Mouse (Mus musculus) adrenal gland, adult 8-10 months (tissue): ENCODE measurements around the gene Snrnp25. TPM values are rescaled to one million over a fixed set of nuclear protein-coding genes. Genes with fewer than 3 reads are reported as not detected.

Source experiments
- DNase-seq: peaks from one replicate; pipeline ENCODE4 v3.0.0; 2022
- total RNA-seq, 4 experiments: library from RNA; stranded (reverse); gene quantifications; 2 replicates each; pipeline ENCODE4 v1.2.4; 2022

The Snrnp25 gene
- total RNA-seq: 10 to 100 TPM; 12.7 to 21.5 (median 18.0) TPM

DNA sequence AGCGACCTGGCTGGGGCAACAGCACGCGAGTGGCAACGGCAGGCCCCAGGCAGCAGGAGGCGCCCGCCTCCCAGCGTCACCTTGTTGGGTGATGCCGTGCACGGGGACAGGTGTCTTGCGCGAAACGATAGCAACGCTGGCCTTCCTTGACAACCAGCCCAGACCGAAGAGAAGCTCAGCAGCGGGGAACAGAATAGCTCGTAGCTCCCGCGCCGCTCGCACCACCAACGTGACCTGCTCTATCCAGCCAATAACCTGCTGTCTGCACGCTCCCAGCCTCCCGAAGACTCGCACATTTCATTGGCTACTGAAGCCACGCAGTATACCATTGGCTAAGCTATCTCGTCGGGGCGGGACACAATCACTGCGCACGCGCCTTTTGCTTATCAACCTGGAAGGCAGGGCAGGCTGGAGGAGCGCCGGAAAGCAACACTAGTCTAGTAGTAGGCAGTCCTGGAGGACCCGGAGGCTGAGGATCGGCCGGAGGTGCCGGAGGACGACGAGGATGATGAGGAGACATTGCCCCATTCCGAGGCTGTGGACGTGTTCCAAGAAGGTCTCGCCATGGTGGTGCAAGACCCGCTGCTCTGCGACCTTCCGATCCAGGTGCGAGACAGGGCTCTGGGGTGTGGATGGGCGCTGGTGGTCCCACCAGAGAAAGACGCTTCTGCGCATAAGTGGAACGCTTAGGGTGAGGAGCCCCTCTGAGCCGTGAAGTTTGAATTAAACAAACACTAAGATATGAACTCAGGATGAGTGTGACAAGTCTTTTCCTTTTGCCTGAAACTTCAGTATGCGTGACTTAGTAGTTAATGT, at the start of gene Snrnp25:
Gene Snrnp25 (plus strand): TSS at position 358 of the 816 bp plus-strand sequence.
- DNase-seq: peak; percentile 97

DNA sequence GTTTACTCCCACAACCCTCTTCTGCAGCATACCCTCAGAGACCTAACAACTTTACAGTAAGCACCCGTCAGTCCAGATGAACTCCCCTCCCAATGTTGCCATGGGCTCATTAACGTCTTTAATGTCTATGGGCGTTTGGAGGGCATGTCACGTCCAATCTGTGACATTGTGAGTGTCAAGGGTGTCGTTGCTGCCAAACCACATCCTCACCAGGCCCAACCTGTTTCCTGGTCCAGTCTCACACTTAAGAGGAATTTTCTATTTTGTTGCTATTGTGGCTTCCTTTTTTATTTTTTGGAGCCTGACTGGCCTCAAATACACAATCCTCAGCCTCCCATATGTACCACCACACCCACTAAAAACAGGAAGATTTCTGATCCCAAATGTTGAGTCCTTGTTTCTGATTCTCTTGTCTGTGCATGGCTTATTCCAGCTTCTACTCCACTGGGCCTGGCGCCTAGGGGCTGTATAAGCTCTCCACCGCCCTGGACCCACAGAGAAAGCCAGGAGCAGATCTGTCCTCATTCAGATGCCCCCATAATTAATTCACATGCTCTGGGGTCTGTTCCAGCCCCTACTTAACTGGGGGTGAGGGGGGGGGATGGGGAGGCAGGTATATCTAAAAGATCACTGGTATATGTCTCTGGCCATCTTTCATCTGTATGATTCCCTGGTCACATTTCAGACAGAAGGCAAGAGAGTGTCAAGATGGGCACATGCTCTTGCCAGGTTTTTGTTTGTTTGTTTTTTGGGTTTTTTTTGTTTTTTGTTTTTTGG, 48.2 kb upstream of the Snrnp25 start:
- no peak for DNase-seq

- no peak for DNase-seq
These were observed 47.2 kb upstream of the Snrnp25 start for GRCm38 (mm10) chr11:32157791-32158594.

DNA sequence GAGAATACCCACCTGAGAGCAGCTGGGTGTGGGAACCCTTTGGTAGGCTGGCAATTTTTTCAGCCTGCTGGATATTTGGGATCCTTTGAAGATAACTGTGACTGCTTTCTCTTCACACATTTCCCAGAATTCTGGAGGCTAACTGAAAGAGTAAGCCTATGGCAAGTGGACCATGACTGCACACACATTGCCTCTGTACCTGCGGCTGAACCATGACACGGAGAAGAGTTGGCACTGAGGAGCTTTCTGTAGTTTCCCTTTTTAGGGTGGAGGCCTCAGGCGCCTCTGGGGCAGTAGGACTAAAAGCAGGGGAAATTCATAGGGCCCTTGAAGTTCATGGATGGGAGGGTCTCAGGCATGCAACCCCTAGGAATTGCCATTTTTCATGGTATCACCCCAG, 46.0 kb upstream of the Snrnp25 start:
- no peak for DNase-seq

GRCm38 (mm10) chr11:32160341-32160740, 44.9 kb upstream of the Snrnp25 start:
- DNase-seq: no peak

DNA sequence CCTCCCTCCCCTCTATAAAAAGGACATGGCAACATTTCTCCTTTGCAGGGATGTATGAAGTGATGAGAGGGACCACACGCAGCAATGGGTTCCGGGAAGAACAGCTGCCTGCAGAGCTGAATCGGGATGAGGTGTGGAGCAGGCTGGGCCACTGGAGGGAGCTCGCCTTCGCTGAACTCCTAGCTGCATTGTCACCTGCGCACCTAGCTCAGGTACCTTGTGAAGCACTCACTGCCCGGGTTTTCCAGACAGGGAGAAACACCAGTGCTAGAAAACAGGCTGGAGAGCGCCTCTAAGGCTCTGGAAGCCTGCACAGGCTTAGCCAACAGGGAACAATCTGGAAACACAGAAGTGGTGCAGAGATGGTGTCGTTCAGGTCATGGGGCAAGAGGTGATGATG, 43.7 kb upstream of the Snrnp25 start:
- no peak for DNase-seq

GRCm38 (mm10) chr11:32161922-32162804, 43.1 kb upstream of the Snrnp25 start:
- peak; percentile 18 for DNase-seq

GRCm38 (mm10) chr11:32166683-32167082, 38.5 kb upstream of the Snrnp25 start:
- DNase-seq: no peak

- no peak for DNase-seq
These were observed 26.7 kb upstream of the Snrnp25 start for GRCm38 (mm10) chr11:32178506-32178905.

GRCm38 (mm10) chr11:32181246-32181645, 24.0 kb upstream of the Snrnp25 start:
- no peak for DNase-seq

DNA sequence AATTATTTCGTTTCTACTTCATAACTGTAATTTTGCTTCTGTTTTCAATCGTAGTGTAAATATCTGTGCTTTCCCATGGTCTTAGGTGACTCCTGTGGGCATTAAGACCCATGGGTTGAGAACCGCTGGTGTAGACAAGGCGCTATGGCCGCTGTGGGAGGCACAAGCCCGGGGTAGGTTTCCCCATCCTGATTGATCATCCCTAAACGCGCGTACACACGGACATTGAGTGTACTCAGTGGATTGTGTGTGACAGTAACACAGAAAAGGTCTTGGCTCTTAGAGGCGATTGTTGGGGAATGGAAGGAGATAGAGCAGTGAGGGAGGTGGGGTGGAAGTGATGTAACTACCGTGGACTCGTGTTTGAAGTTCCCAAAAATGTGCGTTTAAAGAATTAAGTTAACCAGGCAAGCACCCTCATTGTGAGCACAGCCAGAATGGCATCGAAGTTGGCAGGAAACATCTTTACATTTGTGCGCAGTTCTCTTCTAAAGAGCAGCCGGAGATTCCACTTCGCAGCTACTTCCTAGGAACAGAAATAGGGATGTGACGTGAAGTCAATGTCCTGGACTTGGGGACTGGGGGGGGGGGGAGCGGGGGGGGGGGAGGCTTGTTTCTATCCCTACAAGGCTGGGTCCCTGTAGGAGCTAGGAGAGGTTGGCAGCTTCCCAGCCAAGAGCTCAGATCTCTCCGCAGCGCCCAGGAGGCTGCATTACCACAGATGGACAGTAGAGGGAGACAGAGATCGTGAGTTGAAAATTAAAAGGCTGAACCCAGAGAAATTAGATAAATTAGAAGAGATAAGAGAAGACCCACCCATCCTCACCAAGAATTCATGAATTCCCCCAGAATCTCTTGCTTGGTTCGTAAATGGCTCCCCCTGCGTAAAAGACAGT, 23.0 kb upstream of the Snrnp25 start:
- DNase-seq: peak; percentile 53

DNA sequence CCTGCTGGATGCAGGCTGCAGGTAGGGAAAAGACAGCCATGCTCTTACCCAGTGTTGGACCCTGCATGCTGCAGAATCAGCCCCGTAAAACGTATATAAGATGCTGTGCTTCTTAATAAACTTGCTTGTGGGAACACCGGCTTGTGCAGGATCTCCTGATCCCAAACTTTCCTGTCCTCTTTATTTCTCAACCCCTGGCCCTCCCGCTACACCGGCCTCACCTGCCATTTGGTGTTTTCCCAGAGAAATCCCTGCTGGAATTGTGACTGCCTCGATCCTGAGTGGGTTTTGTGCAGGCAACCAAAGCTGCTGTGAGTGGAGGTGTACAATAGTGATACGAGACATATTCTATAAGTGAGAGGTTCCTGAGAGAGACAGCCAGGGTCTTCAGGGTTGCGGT, 20.7 kb upstream of the Snrnp25 start:
- DNase-seq: no peak

DNA sequence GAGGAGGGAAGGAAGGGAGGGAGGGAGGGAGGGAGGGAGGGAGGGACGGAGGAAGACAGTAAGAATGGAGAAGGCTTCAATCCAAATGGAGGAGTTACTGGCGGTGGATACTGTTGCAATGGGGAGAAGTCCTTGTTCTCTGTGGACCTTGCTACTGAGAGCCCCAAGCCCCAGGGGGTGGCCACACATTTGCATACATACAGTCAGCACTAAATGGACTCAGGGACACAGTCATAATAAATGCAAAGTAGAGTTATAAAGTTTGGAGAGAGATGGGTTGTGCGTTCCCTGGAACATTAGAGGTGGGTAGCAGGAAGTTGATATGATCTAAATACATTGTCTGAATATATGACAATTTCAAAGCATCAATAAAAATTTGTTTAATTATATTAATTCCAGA, 19.2 kb upstream of the Snrnp25 start:
- DNase-seq: no peak

- DNase-seq: no peak
These were observed 18.0 kb upstream of the Snrnp25 start for GRCm38 (mm10) chr11:32187256-32187655.

GRCm38 (mm10) chr11:32188881-32189280, 16.3 kb upstream of the Snrnp25 start:
- DNase-seq: no peak

DNA sequence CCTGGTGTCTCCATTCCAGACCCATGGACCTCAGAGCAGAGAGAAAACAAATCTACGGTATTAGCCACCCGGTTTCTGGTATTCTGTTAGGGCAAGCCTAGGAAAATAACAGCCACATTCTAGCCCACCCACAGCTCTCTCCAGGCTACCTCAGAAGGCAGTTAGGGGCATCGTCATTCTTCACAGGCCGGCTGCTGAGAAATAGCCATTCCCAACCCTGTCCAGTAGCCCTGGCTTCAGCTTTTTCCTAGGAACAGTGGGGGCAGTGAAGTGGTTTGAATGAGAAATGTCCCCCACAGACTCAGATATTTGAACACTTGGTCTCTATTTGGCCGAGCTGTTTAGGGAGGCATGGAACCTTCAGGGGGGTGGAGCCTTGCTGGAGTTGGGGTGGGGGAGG, 15.8 kb upstream of the Snrnp25 start:
- DNase-seq: no peak

- no peak for DNase-seq
These were observed 15.1 kb upstream of the Snrnp25 start for GRCm38 (mm10) chr11:32190119-32190518.

GRCm38 (mm10) chr11:32190603-32191110, 14.6 kb upstream of the Snrnp25 start:
- no peak for DNase-seq

GRCm38 (mm10) chr11:32193156-32193555, 12.1 kb upstream of the Snrnp25 start:
- no peak for DNase-seq

GRCm38 (mm10) chr11:32194086-32194485, 11.1 kb upstream of the Snrnp25 start:
- DNase-seq: no peak

GRCm38 (mm10) chr11:32194626-32195025, 10.6 kb upstream of the Snrnp25 start:
- no peak for DNase-seq
